Mouse (Mus musculus): ENCODE measurements around the gene Slc22a8. TPM values are rescaled to one million over a fixed set of nuclear protein-coding genes. Genes with fewer than 3 reads are reported as not detected.

Slc22a8 gene
- total RNA-seq, 2 experiments from 2014 or later: 20.6 to 21.5 TPM

Other genes with a start within 250 kb of the Slc22a8 start
- gene Slc22a30, start 186.1 kb upstream of the Slc22a8 start, total RNA-seq (2021): not detected
- gene Slc22a6, start 26.8 kb downstream of the Slc22a8 start, total RNA-seq (2021): 1 to 10 TPM; 3.6 to 4.4 TPM
- gene Chrm1, start 72.5 kb downstream of the Slc22a8 start, total RNA-seq (2021): 100 to 1,000 TPM; 117 to 125 TPM
- 100 to 1,000 TPM; 198 to 212 TPM for gene Slc3a2, start 132.1 kb downstream of the Slc22a8 start, total RNA-seq (2021)
- 10 to 100 TPM; 52.6 to 53.3 TPM for gene Wdr74, start 144.6 kb downstream of the Slc22a8 start, total RNA-seq (2021)
- 1 to 10 TPM; 1.4 to 1.8 TPM for gene 1700092M07Rik, start 149.5 kb downstream of the Slc22a8 start, total RNA-seq (2021)
- gene Stx5a, start 150.2 kb downstream of the Slc22a8 start, total RNA-seq (2021): 10 to 100 TPM; 61.9 to 64.8 TPM
- 10 to 100 TPM; 72.7 to 79.7 TPM for gene Nxf1, start 165.8 kb downstream of the Slc22a8 start, total RNA-seq (2021)
- gene Tmem223, start 179.7 kb downstream of the Slc22a8 start, total RNA-seq (2021): 100 to 1,000 TPM in 1 of 2 experiments, 10 to 100 TPM in 1; 99.9 to 120 TPM
- gene Tmem179b, start 183.2 kb downstream of the Slc22a8 start, total RNA-seq (2021): 1 to 10 TPM; 7.0 to 9.3 TPM
- gene Taf6l, start 195.2 kb downstream of the Slc22a8 start, total RNA-seq (2021): 10 to 100 TPM; 18.2 to 19.0 TPM
- gene Polr2g, start 207.3 kb downstream of the Slc22a8 start, total RNA-seq (2021): 100 to 1,000 TPM; 107 to 109 TPM
- gene Zbtb3, start 211.3 kb downstream of the Slc22a8 start, total RNA-seq (2021): 1 to 10 TPM; 4.2 to 5.2 TPM
- gene Ttc9c, start 228.1 kb downstream of the Slc22a8 start, total RNA-seq (2021): 10 to 100 TPM; 27.8 to 34.5 TPM
- 100 to 1,000 TPM; 112 to 115 TPM for gene Hnrnpul2, start 228.8 kb downstream of the Slc22a8 start, total RNA-seq (2021)
- gene AC129217.1, start 238.5 kb downstream of the Slc22a8 start, total RNA-seq (2021): 10 to 100 TPM in 1 of 2 experiments, not detected in 1; 15.9 TPM
- 100 to 1,000 TPM; 105 to 115 TPM for gene Bscl2, start 246.2 kb downstream of the Slc22a8 start, total RNA-seq (2021)
- 100 to 1,000 TPM; 291 to 295 TPM for gene Gng3, start 247.9 kb downstream of the Slc22a8 start, total RNA-seq (2021)